Mouse (Mus musculus) forebrain, embryonic 15.5 days (tissue): Measurements from ENCODE around the gene Eef1a1. TPM values are rescaled to one million over a fixed set of nuclear protein-coding genes. Genes with fewer than 3 reads are reported as not detected.

ENCODE experiments used
- ATAC-seq: fragments of 200-750 bp; cut with Nextera tagmentation; replicated peaks from 2 replicates; pipeline ENCODE4 v1.8.0; 2017; ENCODE audit warnings: mild to moderate bottlenecking, moderate TSS enrichment, moderate library complexity
- H3K27ac ChIP-seq: fragments of 300-500 bp; sonication (generic); replicated peaks from 2 replicates; pipeline ENCODE4 v1.5.1; 2015; ENCODE audit warnings: mild to moderate bottlenecking, inconsistent platforms
- H3K27me3 ChIP-seq: fragments of 300-500 bp; sonication (generic); 2 replicates; pipeline ENCODE4 v1.6.1; 2015; ENCODE audit warnings: inconsistent platforms
- H3K36me3 ChIP-seq: fragments of 300-500 bp; sonication (generic); 2 replicates; pipeline ENCODE4 v1.6.1; 2015; ENCODE audit warnings: mild to moderate bottlenecking, inconsistent platforms
- H3K4me1 ChIP-seq: fragments of 300-500 bp; sonication (generic); 2 replicates; pipeline ENCODE4 v1.6.1; 2015; ENCODE audit warnings: inconsistent platforms
- H3K4me2 ChIP-seq: fragments of 300-500 bp; sonication (generic); replicated peaks from 2 replicates; pipeline ENCODE4 v1.6.1; 2015; ENCODE audit warnings: mild to moderate bottlenecking, inconsistent platforms
- H3K4me3 ChIP-seq: fragments of 300-500 bp; sonication (generic); 2 replicates; pipeline ENCODE4 v1.5.1; 2015; ENCODE audit warnings: mild to moderate bottlenecking, inconsistent platforms
- H3K9ac ChIP-seq: fragments of 300-500 bp; sonication (generic); replicated peaks from 2 replicates; pipeline ENCODE4 v1.6.1; 2015; ENCODE audit warnings: mild to moderate bottlenecking, inconsistent platforms
- H3K9me3 ChIP-seq: fragments of 300-500 bp; sonication (generic); 2 replicates; pipeline ENCODE4 v1.6.1; 2016; ENCODE audit warnings: inconsistent platforms
- WGBS: fragments of 180-500 bp; shearing (Covaris S2); methylation state at CpG from one replicate; pipeline ENCODE4 v1.1.7; 2015; ENCODE audit warnings: mixed read lengths; 5-methylcytosine and 5-hydroxymethylcytosine counted together
- polyA plus RNA-seq: library from polyadenylated mRNA; unstranded; fragments of >200 nt; fragmentation: Nextera tagmentation; extraction: Ambion mirVana; gene quantifications from 2 replicates; pipeline ENCODE4 v1.2.1, GENCODE M21; 2015

Gene Eef1a1
- polyA plus RNA-seq, 1 experiment from 2014 or later = 3,862 TPM

GRCm38 (mm10) chr9:78473588-78473987, 15.4 kb downstream of the Eef1a1 start:
- Histone ChIP-seq H3K27ac (0 out of 2 replicates have a peak overlapping the region, but pooled peaks have one; percentile 15), H3K4me1 (peaks cover 14% of the 10 kb centered on the region), H3K27me3 (no peaks in the 10 kb centered on the region), H3K36me3 (peaks cover 66% of the 10 kb centered on the region), H3K4me3 (no peak overlapping the region), H3K9ac (no peak overlapping the region), H3K4me2 (no peak overlapping the region), H3K9me3 (no peaks in the 10 kb centered on the region)
- no peak for ATAC-seq
- WGBS = 78% methylated on average over 8 of the region's 8 CpGs

GRCm38 (mm10) chr9:78465725-78466124, 23.2 kb downstream of the Eef1a1 start:
- no peak overlapping the region for H3K4me3 ChIP-seq
- H3K36me3 ChIP-seq = peaks cover 72% of the 10 kb centered on the region
- H3K4me2 ChIP-seq = no peak overlapping the region
- 96% methylated on average over 3 of the region's 3 CpGs for WGBS
- no peak for ATAC-seq
- no peaks in the 10 kb centered on the region for H3K4me1 ChIP-seq
- H3K27ac ChIP-seq = no peak overlapping the region
- no peaks in the 10 kb centered on the region for H3K27me3 ChIP-seq
- H3K9me3 ChIP-seq = no peaks in the 10 kb centered on the region
- no peak overlapping the region for H3K9ac ChIP-seq

DNA sequence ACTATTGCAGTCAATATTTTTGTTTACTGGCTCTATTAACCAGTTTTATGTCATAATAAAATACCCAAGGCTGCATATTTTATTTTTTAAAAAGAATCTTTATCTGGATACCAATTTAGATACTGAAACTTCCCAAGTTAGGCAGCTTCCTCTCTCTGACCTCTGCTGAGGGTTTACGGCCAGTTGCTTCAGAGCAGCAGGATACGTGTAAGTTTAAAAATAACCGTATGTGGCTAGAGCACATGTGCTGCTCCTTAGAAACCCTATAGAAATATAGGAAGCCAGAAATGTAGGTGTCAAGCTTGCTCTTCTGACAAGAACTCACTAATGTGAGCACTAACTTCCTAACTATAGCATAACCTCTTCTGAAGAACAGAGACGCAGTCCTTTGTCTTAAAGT, 25.6 kb downstream of the Eef1a1 start:
- Histone ChIP-seq H3K4me2 (no peak overlapping the region), H3K27me3 (no peaks in the 10 kb centered on the region), H3K36me3 (peaks cover 70% of the 10 kb centered on the region), H3K4me3 (no peak overlapping the region), H3K9ac (no peak overlapping the region), H3K4me1 (no peaks in the 10 kb centered on the region), H3K9me3 (no peaks in the 10 kb centered on the region), H3K27ac (no peak overlapping the region)
- no peak for ATAC-seq
- 93% methylated on average over 4 of the region's 4 CpGs for WGBS

GRCm38 (mm10) chr9:78457026-78457425, 31.9 kb downstream of the Eef1a1 start:
- Histone ChIP-seq H3K36me3 (peaks cover 57% of the 10 kb centered on the region), H3K9me3 (no peaks in the 10 kb centered on the region), H3K4me1 (no peaks in the 10 kb centered on the region), H3K9ac (no peak overlapping the region), H3K4me3 (no peak overlapping the region), H3K27ac (no peak overlapping the region), H3K4me2 (no peak overlapping the region), H3K27me3 (no peaks in the 10 kb centered on the region)
- no peak for ATAC-seq
- WGBS = 85% methylated on average over 8 of the region's 8 CpGs

GRCm38 (mm10) chr9:78451382-78451781, 37.6 kb downstream of the Eef1a1 start:
- peaks cover 28% of the 10 kb centered on the region for H3K36me3 ChIP-seq
- no peak overlapping the region for H3K4me3 ChIP-seq
- H3K27me3 ChIP-seq = peaks cover 7% of the 10 kb centered on the region; the same call in 1 of the 2 replicates
- no peak overlapping the region for H3K27ac ChIP-seq
- no peak overlapping the region for H3K4me2 ChIP-seq
- ATAC-seq = no peak
- H3K9ac ChIP-seq = no peak overlapping the region
- H3K9me3 ChIP-seq = no peaks in the 10 kb centered on the region
- WGBS = 85% methylated on average over 4 of the region's 4 CpGs
- peaks cover 15% of the 10 kb centered on the region for H3K4me1 ChIP-seq

DNA sequence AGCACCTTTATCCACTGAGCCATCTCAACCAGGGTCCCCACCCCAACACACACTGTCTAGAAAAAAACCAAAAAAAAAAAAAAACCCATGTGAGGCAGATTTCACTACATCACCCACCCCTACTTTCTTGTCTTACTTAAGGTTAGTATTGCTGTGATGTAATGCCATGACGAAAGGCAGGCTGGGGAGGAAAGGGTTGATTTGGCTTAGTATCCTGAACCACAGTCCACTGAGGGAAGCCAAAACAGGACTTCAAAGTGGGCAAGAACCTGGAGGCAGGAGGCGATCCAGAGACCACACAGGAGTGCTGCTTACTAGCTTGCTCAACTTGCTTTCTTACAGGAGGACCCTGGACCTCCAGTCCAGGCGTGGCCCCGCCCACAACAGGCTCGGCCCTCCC, 38.5 kb downstream of the Eef1a1 start:
- Histone ChIP-seq H3K27ac (no peak overlapping the region), H3K4me2 (no peak overlapping the region), H3K4me1 (peaks cover 15% of the 10 kb centered on the region), H3K4me3 (no peak overlapping the region), H3K36me3 (peaks cover 26% of the 10 kb centered on the region), H3K27me3 (peaks cover 15% of the 10 kb centered on the region; the same call in 1 of the 2 replicates), H3K9me3 (no peaks in the 10 kb centered on the region), H3K9ac (no peak overlapping the region)
- no peak for ATAC-seq
- 79% methylated on average over 5 of the region's 5 CpGs for WGBS

- under 1% methylated on average over 94 of the region's 96 CpGs for WGBS
- Histone ChIP-seq H3K4me2 (peak within 1 kb of the TSS; percentile 57), H3K4me3 (peak within 1 kb of the TSS; percentile 79), H3K9me3 (no peaks in the 10 kb centered on the region), H3K4me1 (peaks cover 15% of the 10 kb centered on the region), H3K36me3 (peaks cover 15% of the 10 kb centered on the region), H3K9ac (peak within 1 kb of the TSS; percentile 81), H3K27me3 (peaks cover 32% of the 10 kb centered on the region), H3K27ac (peak within 1 kb of the TSS; percentile 92)
- ATAC-seq = peak; percentile 96
These were observed 40.7 kb downstream of the Eef1a1 start, which contains the start of the genes Mto1 and Gm17324 for GRCm38 (mm10) chr9:78447973-78448873. TSS of gene Mto1 (plus strand) at chr9:78448208. TSS of gene Gm17324 (minus strand) at chr9:78448786.

- H3K9me3 ChIP-seq = no peaks in the 10 kb centered on the region
- H3K27ac ChIP-seq = peak overlapping the region; percentile 92; the same call in 1 of the 2 replicates
- ATAC-seq = peak; percentile 47
- H3K4me1 ChIP-seq = peaks cover 21% of the 10 kb centered on the region
- peaks cover 38% of the 10 kb centered on the region for H3K27me3 ChIP-seq
- 23% methylated on average over 9 of the region's 9 CpGs for WGBS
- peak overlapping the region; percentile 79 for H3K4me3 ChIP-seq
- peak overlapping the region; percentile 57 for H3K4me2 ChIP-seq
- peak overlapping the region; percentile 81 for H3K9ac ChIP-seq
- H3K36me3 ChIP-seq = peaks cover 10% of the 10 kb centered on the region
These were observed 41.4 kb downstream of the Eef1a1 start for GRCm38 (mm10) chr9:78447606-78447972.

DNA sequence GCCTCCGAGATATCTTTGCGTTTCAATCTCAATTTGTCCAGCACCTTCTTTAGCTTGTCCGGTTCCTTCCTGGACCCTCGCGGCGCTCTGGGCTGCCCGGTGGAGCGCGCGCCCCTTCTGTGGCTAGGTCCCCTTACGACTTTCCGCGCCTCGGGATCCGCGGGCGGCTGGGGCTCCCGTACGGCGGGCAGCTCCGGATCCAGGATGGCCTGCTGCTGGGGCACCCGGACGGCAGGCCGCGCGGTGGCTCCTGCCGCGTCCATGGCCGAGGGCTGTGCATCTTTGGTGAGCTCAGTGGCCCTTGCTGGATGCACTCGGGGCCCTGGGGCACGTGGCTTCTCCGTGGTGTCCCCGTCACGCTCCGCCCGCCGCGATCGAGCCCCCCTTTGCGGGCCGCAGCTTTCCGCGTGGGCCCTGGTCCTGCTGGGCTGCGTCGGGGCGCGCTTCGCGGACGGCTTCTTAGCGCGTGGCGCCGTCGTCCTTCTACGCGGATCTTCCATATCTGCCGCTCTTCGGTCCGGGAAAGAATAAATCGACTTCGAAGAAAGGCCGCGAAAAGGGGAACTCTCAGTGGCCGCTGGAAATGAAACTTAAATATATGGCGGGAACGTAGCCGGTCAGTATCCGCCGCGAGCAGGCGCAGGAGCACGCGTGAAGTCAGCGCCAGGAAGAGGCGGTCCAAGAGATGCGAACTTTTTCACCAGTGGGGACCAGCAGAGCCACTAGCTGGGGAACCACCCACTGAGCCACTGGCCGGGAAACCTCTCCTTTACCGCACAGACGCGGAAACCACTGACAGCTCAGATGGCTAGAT, 46.2 kb downstream of the Eef1a1 start, which contains the start of gene Cgas:
Gene Cgas, minus strand, starts transcription at position 659 of the 814 bp plus-strand sequence.
- Histone ChIP-seq H3K4me3 (peak within 1 kb of the TSS; percentile 43), H3K4me1 (peaks cover 18% of the 10 kb centered on the region), H3K9me3 (no peaks in the 10 kb centered on the region), H3K4me2 (peak within 1 kb of the TSS; percentile 71), H3K36me3 (no peaks in the 10 kb centered on the region), H3K9ac (peak within 1 kb of the TSS; percentile 40), H3K27me3 (peaks cover 66% of the 10 kb centered on the region), H3K27ac (no peak within 1 kb of the TSS)
- under 1% methylated on average over 81 of the region's 81 CpGs for WGBS
- ATAC-seq = peak; percentile 60

GRCm38 (mm10) chr9:78442237-78442578, 46.7 kb downstream of the Eef1a1 start:
- Histone ChIP-seq H3K4me2 (peak overlapping the region; percentile 71), H3K27me3 (peaks cover 64% of the 10 kb centered on the region), H3K4me1 (peaks cover 14% of the 10 kb centered on the region), H3K36me3 (no peaks in the 10 kb centered on the region), H3K27ac (no peak overlapping the region), H3K9me3 (no peaks in the 10 kb centered on the region), H3K4me3 (peak overlapping the region; percentile 43), H3K9ac (peak overlapping the region; percentile 40; the same call in 1 of the 2 replicates)
- no peak for ATAC-seq
- WGBS = 7% methylated on average over 9 of the region's 9 CpGs

DNA sequence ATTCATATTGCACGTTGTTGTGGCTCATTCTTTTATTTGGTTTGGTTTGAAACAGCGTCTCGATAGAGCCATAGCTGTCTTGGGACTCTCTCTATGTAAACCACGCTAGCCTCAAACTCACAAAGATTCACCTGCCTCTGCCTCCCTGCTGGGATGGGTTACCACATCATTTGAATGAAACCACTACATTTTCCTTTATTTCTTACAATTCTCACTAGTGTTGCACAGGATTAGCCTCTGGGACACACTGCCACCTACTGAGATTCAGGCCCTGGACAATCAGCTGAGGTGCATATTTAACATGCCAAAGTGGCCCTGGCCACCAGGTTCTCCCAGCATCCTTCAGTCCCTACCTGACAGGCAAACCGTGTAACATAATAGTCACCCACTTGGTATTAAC, 49.5 kb downstream of the Eef1a1 start:
- Histone ChIP-seq H3K9me3 (no peaks in the 10 kb centered on the region), H3K4me3 (no peak overlapping the region), H3K9ac (no peak overlapping the region), H3K27me3 (peaks cover 46% of the 10 kb centered on the region), H3K4me1 (peaks cover 14% of the 10 kb centered on the region), H3K4me2 (no peak overlapping the region), H3K27ac (no peak overlapping the region), H3K36me3 (no peaks in the 10 kb centered on the region)
- 63% methylated on average over 5 of the region's 5 CpGs for WGBS
- no peak for ATAC-seq

DNA sequence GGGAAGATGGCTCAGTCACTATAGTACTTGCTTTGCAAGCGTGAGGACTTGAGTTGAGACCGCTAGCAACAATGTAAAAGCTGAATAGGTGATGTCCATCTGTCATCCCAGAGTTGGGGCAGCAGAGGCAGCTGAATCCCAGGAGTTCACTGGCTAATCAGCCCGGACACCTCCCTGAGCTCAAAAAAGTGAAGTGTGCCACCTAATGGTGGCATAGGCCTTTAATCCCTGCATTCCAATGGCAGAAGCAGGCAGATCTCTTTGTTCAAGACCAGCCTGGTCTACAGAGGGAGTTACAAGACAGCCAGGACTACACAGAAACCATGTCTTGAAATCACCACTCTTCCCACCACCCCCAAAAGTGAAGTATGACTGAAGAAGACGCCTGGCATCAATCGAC, 56.5 kb downstream of the Eef1a1 start:
- ATAC-seq = no peak

More for the DNA sequence above, 56.5 kb downstream of the Eef1a1 start:
- Histone ChIP-seq H3K4me2 (no peak overlapping the region), H3K9me3 (no peaks in the 10 kb centered on the region), H3K4me1 (no peaks in the 10 kb centered on the region), H3K36me3 (no peaks in the 10 kb centered on the region), H3K27me3 (no peaks in the 10 kb centered on the region), H3K4me3 (no peak overlapping the region), H3K9ac (no peak overlapping the region), H3K27ac (no peak overlapping the region)
- WGBS = 89% methylated on average over 5 of the region's 5 CpGs
